ENCODE assay signal across 19 mouse cellular contexts in genomic region chr16:31171418-31171817, GRCm38 (mm10).
"Had no signal": no experiment of that assay in that cellular context is flagged by ENCODE, and none has a peak within 500 bp of the region (broad histone marks: within the 10 kb centered on the region; RNA-seq: fewer than 3 reads in every experiment).

No protein-coding gene starts in this region.

- H3K27me3 ChIP-seq: midbrain, embryonic 12.5 days; neural tube, embryonic 13.5 days; neural tube, embryonic 15.5 days had no signal

- H3K36me3 ChIP-seq: midbrain, embryonic 10.5 days; midbrain, embryonic 12.5 days; neural tube, embryonic 13.5 days; neural tube, embryonic 15.5 days had no signal

- H3K9ac ChIP-seq: lung, embryonic 14.5 days; midbrain, embryonic 12.5 days; neural tube, embryonic 13.5 days; neural tube, embryonic 15.5 days had no signal

- H3K27ac ChIP-seq: midbrain, embryonic 10.5 days; midbrain, embryonic 12.5 days; neural tube, embryonic 13.5 days; neural tube, embryonic 15.5 days had no signal

- ATAC-seq: midbrain, embryonic 16.5 days had no signal

- H3K9me3 ChIP-seq: midbrain, embryonic 10.5 days; midbrain, embryonic 12.5 days; neural tube, embryonic 13.5 days; neural tube, embryonic 15.5 days had no signal

- DNase-seq: lung, adult 18-20 months; lung, embryonic 14.5 days; lung, postnatal 10 days; lung, postnatal 4 days; midbrain, embryonic 14.5 days; retina, postnatal 1 day; right cerebral cortex, adult 18-20 months; right cerebral cortex, postnatal 25 days; right cerebral cortex, postnatal 4 days; spleen, adult 18-20 months; thymus, adult 18-20 months; thymus, postnatal 14 days; thymus, postnatal 36 days had no signal

- H3K4me2 ChIP-seq: lung, embryonic 14.5 days; midbrain, embryonic 12.5 days; neural tube, embryonic 13.5 days; neural tube, embryonic 15.5 days had no signal

- H3K4me3 ChIP-seq: midbrain, embryonic 10.5 days; midbrain, embryonic 12.5 days; myocyte; neural tube, embryonic 13.5 days; neural tube, embryonic 15.5 days had no signal
